Mouse (Mus musculus) kidney, adult 2 months (tissue): Measurements from ENCODE around the gene Prr29.

ENCODE experiments used
- CTCF ChIP-seq: fragments of 200-500 bp; conservative IDR thresholded peaks from 2 replicates; pipeline ENCODE4 v1.5.1; 2011; ENCODE audit warnings: low read depth, mild to moderate bottlenecking, control low read depth, low read length, moderate library complexity, mixed read lengths; ENCODE audit not compliant: insufficient read depth, insufficient read length
- POLR2A ChIP-seq: fragments of 200-500 bp; IDR thresholded peaks from one replicate; pipeline ENCODE4 v1.6.1; 2011; ENCODE audit warnings: low read depth, low read length, control low read depth

DNA sequence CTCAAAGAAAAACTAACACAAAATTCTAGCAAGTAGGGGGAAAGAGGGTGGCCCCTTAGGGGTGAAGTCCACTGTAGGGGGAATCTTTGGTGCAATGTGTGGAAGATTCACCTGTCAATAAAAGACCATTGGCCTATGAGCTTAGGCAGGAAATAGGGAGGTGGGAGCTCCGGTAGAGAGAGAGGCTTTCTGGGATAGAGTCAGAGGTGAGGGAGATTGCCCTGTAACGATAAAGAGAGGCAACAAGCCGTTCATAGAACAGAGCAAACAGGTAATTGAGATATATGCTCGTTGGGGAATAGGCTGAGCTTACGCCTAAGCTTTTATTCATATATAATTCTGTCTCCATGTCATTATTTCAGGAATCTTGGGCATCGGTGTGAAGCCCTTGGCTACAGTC is 21.7 kb downstream of the Prr29 start:
- TF ChIP-seq POLR2A (no peak), CTCF (no peak)
